Mouse (Mus musculus): ENCODE measurements at regions not wholly inside any gene's neighbourhood (a gene's known extent, or its start where the extent isn't known, plus 50 kb on each side); places are given as distances from the start of the nearest gene placed in this dataset.

DNA sequence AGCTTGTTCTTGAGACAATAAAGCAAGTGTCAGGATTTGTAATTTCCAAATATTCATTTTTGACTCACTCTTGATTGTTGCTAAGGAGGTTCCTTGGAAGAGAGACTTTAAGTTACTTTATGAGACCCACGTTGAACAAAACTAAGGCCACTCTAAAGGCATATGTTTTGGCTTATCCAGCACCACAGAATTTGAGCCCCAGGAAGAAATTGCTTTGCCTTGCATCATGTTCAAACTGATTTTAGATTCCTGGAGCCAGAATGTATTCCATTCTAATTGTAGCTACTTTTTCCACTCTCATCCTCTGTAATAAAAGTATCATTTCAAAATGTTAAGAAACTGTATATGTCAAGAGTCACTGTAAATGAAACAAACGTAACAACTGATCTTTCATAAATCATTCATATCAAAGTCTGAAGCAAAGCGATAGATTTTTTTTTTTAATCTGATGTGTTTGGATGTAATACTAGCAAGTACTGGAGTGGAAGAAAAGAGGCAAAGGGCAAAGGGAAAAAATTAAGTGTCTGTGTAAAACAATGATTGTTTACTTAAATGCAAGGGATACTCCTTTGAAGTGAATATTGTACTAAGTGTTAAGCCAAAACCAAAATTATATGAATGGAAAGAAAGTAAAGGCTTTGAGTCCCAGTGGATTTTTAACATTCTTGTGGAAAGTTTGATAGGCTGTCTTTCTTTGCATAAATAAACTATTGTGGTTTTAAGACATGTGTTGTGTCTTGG, 301.7 kb upstream of the Mef2c start:
- ATAC-seq (ENCODE audit: insufficient number of reproducible peaks, low FRiP score, low TSS enrichment): no peak

DNA sequence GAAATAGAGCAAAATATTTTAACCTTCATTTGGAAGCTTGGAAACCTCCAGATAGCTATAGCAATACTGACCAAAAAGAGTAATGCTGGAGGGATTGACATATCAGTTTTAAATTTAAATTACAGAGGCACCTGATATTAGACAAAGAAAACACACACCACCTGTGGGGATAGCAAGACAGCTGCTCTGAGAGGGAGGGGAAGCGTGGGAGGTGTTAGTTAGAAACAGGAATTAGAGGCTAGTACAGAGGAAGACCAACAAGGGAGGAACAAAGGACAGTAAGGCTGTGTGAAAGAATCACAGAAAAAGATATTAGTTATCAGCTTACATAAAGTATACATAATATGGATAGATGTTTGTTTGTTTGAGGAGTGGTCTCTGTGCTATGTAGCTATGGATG, 297.2 kb upstream of the Mef2c start:
- no peak for ATAC-seq (ENCODE audit: insufficient number of reproducible peaks, low FRiP score, low TSS enrichment)

DNA sequence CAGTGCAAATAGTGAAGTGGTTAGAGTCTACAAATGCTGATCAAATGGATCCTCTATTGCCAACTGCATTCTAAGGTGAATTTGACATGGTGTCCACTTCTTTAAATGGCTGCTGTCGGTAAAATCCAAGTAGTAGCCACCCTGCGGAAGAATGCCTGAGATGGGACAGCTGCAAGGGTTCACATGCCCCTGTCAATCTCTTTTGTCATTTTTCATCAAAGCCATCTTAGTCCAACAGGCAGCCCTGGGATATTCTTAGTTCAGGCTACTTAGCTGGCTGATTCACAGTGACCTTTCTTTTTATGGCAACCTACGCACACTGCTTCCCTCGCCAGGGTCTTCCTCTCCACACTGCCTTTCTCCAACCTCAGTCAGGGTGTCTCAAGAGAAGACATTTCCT, 296.3 kb upstream of the Mef2c start:
- no peak for ATAC-seq (ENCODE audit: insufficient number of reproducible peaks, low FRiP score, low TSS enrichment)

DNA sequence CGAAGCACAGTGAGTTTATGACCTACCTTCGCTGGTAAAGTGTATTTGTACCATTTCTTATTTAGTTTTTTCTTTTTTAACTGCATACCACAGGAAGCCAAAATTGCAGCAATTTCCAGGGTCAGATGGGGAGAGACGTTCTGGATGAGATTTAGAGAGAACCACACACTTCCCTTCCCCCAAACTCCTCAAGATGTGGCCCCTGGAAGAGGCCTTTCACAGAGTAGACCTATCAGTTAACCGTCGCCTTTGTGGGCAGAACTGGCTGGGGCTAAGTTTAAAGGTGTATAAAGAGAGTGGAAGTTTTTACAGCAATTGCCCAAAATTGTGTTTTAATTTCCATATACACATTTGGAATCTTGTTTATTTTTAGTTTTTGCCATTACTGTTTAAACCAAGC, 295.7 kb upstream of the Mef2c start:
- no peak for ATAC-seq (ENCODE audit: insufficient number of reproducible peaks, low FRiP score, low TSS enrichment)

DNA sequence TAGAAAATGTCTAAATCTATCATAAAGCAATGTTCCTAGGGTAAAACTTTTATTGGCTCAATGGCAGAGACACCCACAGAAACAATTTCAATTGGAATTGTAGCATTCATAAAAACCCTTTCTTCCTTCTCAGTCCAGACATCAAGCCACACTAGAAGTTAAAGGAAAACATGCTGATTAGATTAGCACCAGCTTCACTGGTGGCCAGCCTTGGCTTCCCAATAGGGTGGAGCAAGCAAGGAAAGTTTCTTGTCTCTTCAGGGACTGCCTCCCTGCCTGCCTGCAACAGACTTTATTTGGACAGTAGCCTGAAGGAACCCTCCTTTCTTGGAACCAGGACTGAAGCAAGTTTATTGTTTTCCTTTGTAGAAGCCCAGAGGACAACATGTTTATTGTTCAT, 289.0 kb upstream of the Mef2c start:
- no peak for ATAC-seq (ENCODE audit: insufficient number of reproducible peaks, low FRiP score, low TSS enrichment)

DNA sequence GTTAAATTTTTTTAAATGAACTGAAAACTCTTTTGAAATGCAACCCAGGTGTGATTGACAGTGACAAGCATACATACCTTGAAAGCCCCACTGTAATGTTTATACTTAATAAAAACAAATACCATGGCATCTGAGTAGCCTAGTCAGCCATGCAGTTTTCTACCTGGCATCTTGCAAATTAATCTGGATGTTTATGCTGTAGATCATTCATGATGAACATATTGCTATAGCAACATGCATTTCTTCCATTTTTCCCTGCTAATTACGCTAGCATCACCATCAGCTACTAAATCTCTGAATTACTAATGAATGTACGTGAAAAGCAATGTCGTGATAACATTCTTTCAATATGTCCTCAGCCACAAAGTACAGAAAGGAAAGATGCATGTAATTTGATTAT, 287.4 kb upstream of the Mef2c start:
- no peak for ATAC-seq (ENCODE audit: insufficient number of reproducible peaks, low FRiP score, low TSS enrichment)

DNA sequence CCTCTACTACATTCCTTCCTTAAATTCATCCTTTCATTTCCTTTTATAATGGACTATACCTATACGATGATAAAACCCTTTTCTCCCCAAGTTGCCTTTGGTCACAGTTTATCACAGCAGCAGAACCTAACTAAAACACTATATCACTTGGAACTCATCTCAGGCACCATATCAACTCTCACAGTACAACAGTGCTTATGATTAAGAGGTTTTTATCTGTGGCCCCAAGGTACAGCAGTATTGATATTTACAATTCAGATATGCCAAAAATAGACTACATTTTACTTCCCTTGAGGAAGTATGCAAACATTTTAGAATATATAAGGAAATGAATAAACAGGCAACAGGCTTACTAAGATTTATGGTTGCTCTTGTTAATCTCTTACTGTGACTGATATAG, 251.4 kb upstream of the Mef2c start:
- ATAC-seq (ENCODE audit: insufficient number of reproducible peaks, low FRiP score, low TSS enrichment): no peak

DNA sequence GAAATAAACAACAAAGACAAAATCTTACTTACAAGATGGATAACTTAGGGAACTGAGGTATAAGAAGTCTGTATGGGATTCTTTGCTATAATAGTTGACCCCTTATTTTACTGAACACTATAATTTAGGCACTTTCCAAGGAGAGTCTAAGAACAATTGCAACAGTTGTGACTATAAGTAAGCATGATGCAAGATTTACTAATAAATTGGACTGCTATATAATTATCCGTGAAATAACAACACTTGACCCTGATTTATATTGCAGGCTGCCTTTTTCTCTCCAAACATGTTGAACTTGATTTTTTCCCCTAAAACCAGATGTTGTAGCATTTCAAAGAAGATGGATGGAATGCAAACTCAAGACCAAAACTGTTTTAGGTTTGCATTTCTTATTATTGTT, 237.2 kb upstream of the Mef2c start:
- no peak for ATAC-seq (ENCODE audit: insufficient number of reproducible peaks, low FRiP score, low TSS enrichment)

DNA sequence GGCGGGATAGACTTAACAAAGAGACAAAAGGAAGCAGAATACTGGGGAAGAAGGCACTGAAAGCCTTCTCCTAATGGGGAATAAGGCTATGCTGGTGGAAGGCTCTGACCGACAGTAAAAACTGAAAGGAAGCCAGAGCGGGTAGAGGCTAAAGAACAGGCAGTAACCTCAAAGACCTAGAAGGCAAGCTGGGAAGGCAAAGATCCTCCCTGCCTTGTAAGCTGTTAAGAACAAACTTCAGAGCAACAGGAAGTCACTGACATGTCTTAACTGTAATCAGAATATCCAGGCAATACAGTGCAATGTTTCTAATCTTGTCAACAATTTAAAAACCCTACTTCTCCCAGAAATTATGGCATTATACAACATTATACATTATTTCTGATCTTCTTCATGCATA, 235.2 kb upstream of the Mef2c start:
- no peak for ATAC-seq (ENCODE audit: insufficient number of reproducible peaks, low FRiP score, low TSS enrichment)

DNA sequence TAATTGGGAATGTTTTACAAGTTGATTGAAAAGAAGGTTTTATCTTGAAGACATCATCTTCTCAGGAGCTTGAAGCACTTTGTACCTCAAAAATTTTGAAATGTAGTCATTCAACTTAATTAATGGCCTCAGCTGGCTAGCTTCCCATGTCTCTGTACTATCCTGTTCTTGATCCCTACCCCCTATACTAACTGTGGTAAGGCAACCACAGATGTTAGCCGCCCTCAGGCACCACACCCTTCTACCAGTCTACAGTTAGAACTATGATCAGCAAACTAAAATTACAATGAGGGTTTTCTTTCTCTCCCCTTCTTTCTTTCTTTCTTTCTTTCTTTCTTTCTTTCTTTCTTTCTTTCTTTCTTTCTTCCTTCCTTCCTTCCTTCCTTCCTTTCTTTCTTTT, 225.1 kb upstream of the Mef2c start:
- no peak for ATAC-seq (ENCODE audit: insufficient number of reproducible peaks, low FRiP score, low TSS enrichment)

DNA sequence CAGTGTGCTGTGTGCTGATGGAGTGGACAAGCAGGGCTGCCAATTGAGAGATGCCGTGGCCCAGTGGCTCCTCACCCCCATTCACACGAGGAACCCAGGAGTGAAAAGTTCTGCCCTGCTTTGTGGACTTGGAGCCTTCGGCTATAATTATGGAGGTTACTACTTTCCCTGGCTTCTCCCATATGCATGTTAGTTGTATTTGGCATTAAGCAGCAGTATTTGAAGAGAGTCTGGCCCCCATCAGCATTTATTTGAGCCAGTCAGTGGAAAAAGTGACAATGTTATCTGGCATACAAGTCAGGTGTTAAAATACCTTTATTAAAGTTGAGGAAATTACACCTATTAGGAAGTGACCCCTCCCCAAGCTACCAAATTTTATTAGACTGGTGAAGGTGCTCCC, 196.1 kb upstream of the Mef2c start:
- no peak for ATAC-seq (ENCODE audit: insufficient number of reproducible peaks, low FRiP score, low TSS enrichment)

DNA sequence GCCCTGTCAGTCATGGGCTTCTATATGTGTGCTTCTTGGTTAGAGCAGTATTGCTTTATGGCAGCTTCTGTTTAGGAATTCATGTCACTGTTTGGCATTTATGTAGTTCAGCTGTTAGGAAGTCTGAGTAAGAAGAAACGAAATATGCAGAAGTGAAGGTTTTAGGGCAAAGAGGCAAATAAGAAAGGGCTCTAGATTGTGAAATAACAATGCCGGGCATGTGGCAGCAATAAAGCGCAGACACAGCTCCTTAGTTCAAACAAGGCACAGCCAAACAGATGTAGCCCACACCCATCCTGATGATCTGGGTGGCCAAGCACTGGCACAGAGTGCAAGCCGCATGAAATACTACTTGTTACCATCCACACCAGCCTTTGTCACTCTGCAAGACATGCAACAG, 175.3 kb upstream of the Mef2c start:
- no peak for ATAC-seq (ENCODE audit: insufficient number of reproducible peaks, low FRiP score, low TSS enrichment)

DNA sequence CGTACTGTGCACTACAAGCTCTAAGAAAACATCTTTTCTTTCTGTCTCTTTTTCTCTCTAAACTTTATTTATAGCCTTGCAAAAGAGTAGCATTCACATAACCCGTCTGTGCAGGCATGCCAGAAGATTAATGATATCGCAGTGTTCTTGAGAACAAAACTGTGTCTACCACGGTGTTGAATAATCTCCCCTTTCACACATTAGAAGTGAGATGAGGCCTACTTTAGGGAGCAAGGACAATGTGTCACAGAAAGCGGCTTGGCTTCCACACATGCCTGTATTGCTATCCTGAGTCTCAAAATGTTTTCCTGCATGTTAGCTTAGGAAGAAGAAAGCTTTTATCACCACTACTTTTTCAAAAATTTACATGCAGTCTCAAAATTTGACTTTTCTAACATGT, 170.1 kb upstream of the Mef2c start:
- no peak for ATAC-seq (ENCODE audit: insufficient number of reproducible peaks, low FRiP score, low TSS enrichment)

DNA sequence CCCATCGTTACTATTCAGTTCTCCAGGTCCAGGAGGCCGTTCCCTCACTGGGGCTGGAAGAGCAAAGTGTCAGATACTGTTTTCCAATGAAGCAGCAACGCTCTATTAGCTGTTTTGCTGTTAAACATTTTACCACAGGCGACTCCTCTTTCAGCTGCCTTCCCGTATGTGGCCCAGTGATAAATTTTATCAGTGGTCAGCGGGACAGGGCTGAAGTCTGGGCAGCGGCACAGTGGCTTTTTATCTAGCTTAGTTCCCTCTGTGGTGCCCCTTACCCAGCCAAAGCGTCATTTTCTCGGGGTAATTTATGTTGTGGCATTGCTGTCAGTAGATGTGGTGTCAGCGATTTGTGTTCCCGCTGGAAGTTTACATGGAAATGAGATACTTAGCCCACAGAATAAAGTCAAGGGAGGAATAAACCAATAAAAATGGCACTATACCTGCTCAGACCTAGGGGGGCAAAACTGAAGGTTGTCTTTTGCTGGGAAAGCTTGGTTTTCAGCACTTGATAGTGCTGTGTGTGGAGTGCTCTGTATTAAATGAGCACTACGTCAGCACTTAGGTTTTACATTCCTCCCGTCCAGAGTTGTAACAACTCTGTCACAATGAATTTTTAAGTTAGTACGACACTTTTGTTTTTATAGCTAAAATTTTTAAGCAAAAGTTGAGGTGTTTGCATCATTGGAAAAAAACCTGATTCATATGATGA, 159.1 kb upstream of the Mef2c start:
- ATAC-seq (ENCODE audit: insufficient number of reproducible peaks, low FRiP score, low TSS enrichment): no peak

DNA sequence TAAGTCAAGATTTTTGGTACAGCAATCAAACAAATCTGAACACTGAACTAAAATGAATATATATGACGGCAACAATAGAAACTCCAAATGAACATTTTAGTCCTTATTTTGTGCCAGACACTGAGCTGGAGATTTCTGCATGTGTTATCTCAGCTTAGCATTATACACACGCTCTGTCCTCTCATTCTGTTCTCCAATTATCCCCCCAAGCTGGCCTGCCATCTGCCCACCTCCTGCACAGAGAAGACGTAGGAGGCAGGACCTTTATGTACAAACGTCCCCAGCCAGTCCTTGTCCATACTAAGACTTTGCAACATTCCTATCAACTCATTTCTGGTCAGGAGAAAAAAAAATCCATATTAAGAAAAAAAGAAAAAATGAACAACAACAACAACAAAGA, 148.5 kb upstream of the Mef2c start:
- ATAC-seq (ENCODE audit: insufficient number of reproducible peaks, low FRiP score, low TSS enrichment): no peak

DNA sequence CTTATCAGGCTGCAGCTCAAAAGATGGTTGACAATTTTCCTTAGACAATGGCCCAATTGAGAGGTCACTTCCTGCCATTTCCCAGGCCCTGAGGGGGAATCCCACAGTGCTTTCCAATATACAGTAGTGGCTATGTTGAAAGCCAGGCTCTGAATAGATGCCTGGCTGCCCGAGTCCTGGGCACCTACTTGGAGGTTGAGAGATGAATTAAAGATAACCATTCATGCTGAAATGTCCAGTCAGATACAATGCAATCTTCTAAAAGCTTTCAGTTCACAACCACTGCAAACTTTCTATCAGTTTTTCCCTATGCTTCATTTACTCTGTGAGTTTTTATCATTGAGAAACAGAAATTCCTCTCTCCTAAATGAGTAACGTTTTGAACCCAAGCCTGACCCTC, 143.3 kb upstream of the Mef2c start:
- ATAC-seq (ENCODE audit: insufficient number of reproducible peaks, low FRiP score, low TSS enrichment): no peak

DNA sequence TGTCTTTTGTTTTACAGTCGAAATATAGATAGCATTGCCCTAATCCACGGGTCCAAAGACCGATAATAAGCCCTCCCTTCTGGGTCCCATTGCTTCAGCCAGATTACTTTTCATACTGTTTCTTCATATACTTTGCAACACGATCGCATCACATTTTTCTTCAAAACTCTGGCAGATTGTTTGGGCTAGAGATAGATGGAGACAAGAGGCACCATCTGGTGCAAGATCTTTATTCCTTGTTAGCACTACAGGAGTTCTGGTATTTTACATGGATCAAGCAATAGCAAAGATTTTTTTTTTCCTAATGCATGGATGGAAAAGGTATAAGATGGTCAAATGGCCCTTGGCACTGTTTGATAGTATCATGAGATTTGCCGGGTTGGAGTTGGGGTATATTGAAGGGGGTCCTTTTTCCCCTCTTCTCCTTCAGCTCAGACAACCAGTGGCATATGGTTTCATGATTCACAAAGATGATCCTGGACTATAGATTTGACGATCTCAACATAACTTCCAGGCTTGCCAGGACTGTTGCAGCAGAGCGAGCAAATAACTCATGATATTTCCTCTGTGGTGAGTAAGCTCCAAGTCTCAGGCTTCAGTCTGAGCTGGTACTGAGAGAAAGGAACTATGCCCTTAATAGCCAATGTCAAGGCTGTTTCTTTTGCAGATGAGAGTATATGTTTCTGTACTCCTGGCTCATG, 127.6 kb upstream of the Mef2c start:
- ATAC-seq (ENCODE audit: insufficient number of reproducible peaks, low FRiP score, low TSS enrichment): no peak

DNA sequence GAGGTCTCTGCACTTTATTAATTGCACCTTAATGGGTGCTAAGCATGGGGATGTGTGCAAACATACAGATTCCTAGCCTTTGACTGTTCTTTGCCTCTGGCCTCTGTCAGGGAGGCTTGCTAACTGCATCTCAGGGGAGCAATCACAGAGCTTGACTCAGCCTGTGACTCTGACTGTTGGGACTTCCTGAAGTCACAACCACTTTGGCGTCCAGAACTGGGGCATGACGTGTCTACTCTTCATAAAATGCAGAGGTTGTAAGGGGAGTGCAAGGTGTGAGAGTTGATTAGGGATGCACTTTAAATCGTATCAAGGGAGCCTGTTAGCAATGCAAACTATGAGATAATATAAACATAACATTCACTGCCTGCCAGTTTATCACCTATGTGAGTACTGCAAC, 125.2 kb upstream of the Mef2c start:
- ATAC-seq (ENCODE audit: insufficient number of reproducible peaks, low FRiP score, low TSS enrichment): no peak

DNA sequence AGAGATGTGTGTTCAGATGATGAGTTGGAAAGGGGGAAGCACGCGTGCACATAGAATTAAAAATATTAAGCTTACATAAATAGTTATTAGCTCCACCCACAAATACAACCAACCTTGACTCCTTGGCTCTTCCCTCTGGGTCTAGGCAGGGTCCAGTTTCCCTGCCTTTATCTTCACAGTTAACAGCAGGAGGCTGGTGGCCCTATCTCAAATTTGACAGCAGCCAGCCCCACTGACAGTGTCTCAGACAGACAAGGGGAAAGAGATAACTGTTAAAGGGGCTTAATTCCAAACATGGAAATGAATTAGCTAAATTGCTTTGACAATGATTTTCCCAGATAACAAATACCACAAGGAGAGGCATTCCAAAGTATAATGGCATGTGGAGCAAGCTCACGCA, 121.2 kb upstream of the Mef2c start:
- no peak for ATAC-seq (ENCODE audit: insufficient number of reproducible peaks, low FRiP score, low TSS enrichment)

DNA sequence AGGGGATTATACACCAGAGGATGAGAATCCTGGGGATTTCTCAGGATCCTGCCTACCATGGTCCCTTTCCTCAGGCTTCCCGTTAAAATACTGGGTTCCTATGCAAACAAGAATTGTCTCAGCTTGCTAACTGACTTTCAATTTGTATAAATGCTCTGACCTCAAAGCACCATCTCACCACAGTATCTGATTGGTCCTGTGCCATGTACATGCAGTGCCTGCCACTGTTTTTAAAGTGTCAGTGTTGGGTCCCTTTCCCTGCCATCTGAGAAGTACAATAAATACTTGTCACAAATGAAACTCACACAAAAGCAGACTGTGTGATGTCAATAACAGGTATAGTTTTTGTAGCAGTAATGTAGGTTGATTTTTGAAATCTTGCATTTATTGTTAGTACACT, 109.1 kb upstream of the Mef2c start:
- no peak for ATAC-seq (ENCODE audit: insufficient number of reproducible peaks, low FRiP score, low TSS enrichment)

DNA sequence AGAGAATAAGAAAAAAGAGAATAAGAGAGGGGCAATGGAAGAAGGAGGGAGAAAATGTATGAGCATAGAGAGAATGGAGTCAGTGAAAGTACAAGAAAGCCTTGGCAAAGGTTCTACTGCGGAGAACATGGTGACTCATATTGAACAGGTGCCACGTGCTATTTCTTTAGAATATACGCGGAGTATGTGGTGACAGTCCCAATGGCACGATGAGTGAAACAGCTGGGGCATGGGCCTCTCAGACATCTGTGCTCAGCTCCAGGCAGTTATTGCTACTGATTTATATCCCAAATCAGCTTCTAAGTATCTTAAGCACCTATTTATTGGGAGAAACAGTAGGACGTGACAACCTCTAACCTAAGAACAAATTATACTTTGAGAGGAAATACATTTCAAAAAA, 104.5 kb upstream of the Mef2c start:
- no peak for ATAC-seq (ENCODE audit: insufficient number of reproducible peaks, low FRiP score, low TSS enrichment)
